Mouse (Mus musculus): ENCODE results near the gene Eif1ad.
"Not testable (repeated sequence)": the region's sequence is repeated elsewhere in the genome, so short reads cannot be mapped to it uniquely, and the experiment has no call there.

Eif1ad gene

DNA sequence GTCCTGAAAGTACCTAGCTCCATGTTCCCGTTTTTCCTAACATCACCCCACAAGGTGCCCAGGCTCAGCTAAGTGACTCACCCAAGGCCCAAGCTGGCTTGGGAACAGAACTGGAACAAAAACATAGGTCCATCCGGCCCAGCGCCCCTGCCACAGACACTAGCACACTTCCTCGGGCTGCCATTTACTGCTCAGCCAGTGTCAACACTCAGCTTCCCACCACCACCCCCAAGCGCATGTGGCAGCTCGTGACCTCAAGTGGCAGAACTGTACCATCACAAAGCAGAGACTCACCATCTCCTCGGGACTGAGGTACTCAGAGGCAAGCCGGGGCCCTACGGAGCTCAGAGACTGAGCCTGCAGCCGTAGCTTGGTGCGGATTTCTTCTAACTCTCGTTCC, 16.8 kb downstream of the Eif1ad start:
- DNase-seq = no peak

GRCm38 (mm10) chr19:5384715-5385114, 18.2 kb downstream of the Eif1ad start:
- no peak for DNase-seq

DNA sequence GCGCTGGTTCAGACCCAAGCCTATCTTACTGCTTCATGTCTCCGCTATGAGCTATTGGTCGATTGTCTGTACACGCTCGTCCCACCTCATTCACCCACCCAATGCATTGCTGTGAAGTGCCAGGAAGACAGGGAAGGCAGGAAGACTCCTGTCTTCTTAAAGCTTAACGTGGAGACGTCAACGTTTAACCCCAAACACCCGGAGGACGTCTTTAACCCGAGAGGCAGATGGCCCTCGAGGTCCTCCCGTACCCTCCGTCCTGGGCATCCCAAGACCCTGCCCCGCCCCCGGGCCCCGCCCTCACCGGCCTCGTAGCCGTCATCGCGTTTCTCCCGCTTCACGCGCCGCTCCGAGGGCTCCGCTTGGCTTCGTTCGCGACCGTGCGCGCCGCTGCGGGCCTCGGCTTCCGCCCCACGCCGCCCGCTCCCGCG, 21.5 kb downstream of the Eif1ad start:
- no peak for DNase-seq

DNA sequence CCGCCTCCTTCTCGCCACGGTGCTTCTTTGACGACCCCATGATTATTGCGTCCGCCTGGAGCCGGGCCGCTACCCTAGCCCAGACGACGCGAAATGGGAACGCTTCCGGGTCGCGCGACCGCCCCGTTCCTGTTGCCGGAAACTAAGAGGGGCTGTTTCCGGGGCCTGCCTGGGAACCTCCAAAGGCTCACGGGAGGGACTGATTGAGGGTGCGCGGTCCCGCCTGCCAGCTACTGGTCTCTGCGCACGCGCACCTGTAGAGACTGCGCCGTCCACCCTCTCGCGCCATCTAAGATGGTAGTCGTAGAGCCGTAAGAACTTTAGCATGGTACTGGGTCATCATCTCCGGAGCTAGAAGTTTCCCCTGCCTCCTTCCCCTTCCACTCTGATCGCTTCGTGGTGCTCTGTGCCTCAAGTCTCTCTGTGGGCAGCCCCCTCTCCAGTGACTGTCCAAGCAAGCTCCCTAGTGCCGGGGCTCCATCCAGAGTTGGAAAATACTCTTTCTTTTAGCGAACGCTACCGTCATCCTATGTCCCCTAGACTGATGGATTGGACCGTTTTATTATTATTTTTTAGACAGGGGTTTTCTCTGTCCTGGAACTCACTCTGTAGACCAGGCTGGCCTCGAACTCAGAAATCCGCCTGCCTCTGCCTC, 22.2 kb downstream of the Eif1ad start, which contains the start of gene Sart1:
TSS of gene Sart1 (minus strand) at position 116 of the 655 bp plus-strand sequence.
- peak; percentile 95 for DNase-seq

DNA sequence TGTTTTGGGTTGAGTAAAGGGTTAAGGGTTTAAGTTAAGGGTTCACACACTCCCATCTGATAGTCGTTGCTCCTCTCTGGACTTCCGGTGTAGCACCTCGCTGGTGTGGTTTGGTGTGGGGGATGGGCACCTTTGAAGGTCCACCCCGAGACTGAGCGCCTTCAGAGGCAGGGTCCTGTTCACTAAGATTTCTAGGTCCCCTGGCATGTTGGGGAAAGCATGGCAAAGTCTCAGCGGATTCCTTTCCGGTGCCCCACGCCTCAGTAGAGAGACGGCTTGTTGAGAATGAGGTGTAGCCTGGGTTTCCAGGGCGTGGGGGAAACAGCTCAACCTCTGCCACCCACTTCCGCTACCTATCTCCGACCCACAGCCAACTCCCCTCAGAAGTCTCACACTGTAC, 23.1 kb downstream of the Eif1ad start:
- DNase-seq = peak; percentile 85

- peak; percentile 58 for DNase-seq
These were observed 23.9 kb downstream of the Eif1ad start for GRCm38 (mm10) chr19:5390416-5390815.

- no peak for DNase-seq
These were observed 26.4 kb downstream of the Eif1ad start for GRCm38 (mm10) chr19:5392892-5393291.

GRCm38 (mm10) chr19:5394168-5394567, 27.6 kb downstream of the Eif1ad start:
- no peak for DNase-seq

DNA sequence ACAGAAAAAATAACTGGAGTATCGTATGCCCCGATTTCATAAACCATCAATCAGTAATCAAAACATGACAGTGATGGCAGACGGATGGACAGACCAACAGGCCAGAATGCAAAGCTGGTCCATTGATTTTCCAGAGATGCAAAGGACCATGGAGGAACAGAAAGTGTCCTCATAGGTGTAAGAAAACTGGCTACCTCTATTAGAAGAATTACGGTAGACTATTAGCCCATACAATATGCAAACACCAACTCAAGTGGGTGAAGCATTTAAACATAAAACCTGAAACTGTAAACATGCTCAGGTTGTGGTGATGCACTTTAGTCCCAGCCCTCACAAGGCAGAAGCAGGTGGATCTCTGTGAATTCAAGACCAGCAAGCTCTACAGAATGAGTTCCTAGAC, 28.8 kb downstream of the Eif1ad start:
- DNase-seq = no peak

GRCm38 (mm10) chr19:5401073-5401472, 34.5 kb downstream of the Eif1ad start:
- DNase-seq = not testable (repeated sequence)

GRCm38 (mm10) chr19:5402293-5402692, 35.8 kb downstream of the Eif1ad start, which contains the start of gene Tsga10ip:
Tsga10ip (minus strand) TSS chr19:5402526.
- no peak for DNase-seq

- peak; percentile 19 for DNase-seq
These were observed 39.4 kb downstream of the Eif1ad start for GRCm38 (mm10) chr19:5405924-5406323.

DNA sequence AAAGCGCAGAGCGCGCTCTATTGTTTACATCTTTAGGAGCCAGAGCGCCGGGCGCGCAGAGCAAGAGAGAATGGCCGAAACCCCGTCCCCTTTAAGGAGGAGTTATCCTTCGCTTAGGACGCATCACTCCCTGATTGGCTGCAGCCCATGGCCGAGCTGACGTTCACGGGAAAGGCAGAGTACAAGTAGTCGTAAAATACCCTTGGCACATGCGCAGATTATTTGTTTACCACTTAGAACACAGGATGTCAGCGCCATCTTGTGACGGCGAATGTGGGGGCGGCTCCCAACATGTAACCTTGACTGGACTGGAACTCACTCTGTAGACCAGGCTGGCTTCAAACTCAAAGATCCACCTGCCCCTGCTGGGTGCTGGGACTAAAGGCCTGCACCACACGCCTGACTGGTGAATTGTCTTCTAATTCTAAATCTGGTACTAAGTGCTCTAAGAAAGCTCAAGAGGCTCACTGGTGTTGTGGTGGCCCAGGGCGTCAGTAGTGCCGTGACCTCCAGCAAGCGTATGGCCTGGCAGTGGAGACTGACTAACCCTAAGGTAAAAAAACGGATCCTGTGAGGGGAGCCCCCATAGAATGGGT, 40.1 kb downstream of the Eif1ad start:
- DNase-seq = peak; percentile 56

DNA sequence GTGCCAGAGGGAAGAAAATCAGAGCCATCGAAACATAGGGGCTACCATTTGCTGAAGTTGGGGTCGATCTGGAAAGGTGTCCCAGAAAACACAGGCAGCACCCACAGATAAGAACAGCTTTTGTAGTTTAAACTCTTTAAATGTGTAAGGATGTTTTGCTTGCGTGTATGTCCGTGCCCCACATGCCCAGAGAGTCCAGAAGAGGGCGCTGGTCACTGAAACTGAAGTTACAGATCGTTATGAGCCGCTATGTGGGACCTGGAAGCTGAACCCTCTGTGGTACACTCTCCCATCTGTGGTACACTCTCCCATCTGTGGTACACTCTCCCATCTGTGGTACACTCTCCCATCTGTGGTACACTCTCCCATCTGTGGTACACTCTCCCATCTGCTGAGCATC, 40.6 kb downstream of the Eif1ad start:
- DNase-seq = peak; percentile 79

- DNase-seq = no peak
These were observed 41.8 kb downstream of the Eif1ad start for GRCm38 (mm10) chr19:5408057-5409001.

- no peak for DNase-seq
These were observed 42.5 kb downstream of the Eif1ad start for GRCm38 (mm10) chr19:5409068-5409467.

DNA sequence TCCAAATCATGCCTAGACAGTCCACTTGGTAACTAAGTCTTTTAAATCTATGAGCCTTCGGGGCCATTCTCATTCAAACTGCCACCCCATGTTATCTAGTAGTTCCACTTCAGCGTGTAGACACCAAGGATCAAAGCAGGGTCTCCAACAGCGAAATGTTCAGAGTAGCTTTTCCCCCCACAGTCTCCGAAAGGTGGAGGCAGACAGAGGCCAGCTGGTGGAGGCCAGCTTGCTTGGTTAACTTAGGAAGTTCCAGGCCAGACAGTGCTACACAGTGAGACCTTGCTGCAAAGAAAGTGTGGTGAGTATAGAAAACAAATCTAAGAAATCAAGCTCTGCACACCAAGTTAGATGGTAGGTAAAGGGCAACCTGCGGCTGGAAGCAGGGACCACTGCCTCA, 44.1 kb downstream of the Eif1ad start:
- DNase-seq = no peak

GRCm38 (mm10) chr19:5411961-5412360, 45.4 kb downstream of the Eif1ad start:
- DNase-seq = no peak

GRCm38 (mm10) chr19:5413840-5414239, 47.3 kb downstream of the Eif1ad start:
- DNase-seq = no peak

GRCm38 (mm10) chr19:5414534-5414957, 48.0 kb downstream of the Eif1ad start:
- DNase-seq = no peak

GRCm38 (mm10) chr19:5418750-5419466, 52.4 kb downstream of the Eif1ad start:
- DNase-seq = no peak

GRCm38 (mm10) chr19:5419630-5420029, 53.1 kb downstream of the Eif1ad start:
- DNase-seq = no peak

GRCm38 (mm10) chr19:5420579-5420978, 54.0 kb downstream of the Eif1ad start:
- no peak for DNase-seq

Measured in thymus, postnatal 14 days (tissue).